Mouse (Mus musculus): ENCODE results near the gene Tspan18.

GRCm38 (mm10) chr2:93212865-93213264, 121.4 kb downstream of the Tspan18 start:
- TF ChIP-seq CTCF (IDR thresholded peaks at IDR 0.05; ENCODE audit: extremely low read depth, insufficient read length, insufficient replicate concordance, low read depth, low read length) (no peak), POLR2A (IDR thresholded peaks at IDR 0.05; ENCODE audit: low read depth, low read length) (no peak)
